Mouse (Mus musculus): Measurements from ENCODE around the gene Rcsd1. TPM values are rescaled to one million over a fixed set of nuclear protein-coding genes. Genes with fewer than 3 reads are reported as not detected.
A peak's percentile ranks its signal among the peaks of the same experiment; 100 is the strongest.

Gene Rcsd1
- polyA plus RNA-seq, 1 experiment from 2014 or later, result 113 TPM

DNA sequence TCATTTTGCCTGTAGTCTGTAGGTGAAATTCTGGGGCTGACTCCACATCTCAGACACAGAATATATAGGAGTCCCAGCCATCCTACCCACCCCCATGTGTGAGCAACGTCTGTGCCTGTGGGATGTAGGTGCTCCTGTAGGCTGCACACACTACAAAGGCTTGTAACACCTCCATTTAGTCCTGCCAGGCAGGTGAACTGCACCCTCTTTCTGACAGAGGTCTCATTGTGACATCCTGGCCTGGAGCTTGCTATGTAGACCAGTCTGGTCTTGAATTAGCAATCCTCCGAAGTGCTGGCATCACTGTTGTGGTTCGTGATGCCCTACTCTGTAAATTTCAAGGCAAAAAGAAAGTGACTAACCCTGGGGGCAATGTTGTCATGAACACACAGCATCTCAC, 48.4 kb downstream of the Rcsd1 start:
- no peaks in the 10 kb centered on the region for H3K27me3 ChIP-seq (replicated peaks)
- no peak overlapping the region for H3K27ac ChIP-seq (ENCODE audit: poor library complexity, severe bottlenecking)
- peaks cover 88% of the 10 kb centered on the region for H3K36me3 ChIP-seq
- no peaks in the 10 kb centered on the region for H3K9me3 ChIP-seq (replicated peaks)
- 61% methylated on average over 3 of the region's 3 CpGs for WGBS
- H3K9ac ChIP-seq, result no peak overlapping the region
- H3K4me1 ChIP-seq (replicated peaks), result peaks cover 42% of the 10 kb centered on the region
- H3K4me2 ChIP-seq, result no peak overlapping the region
- H3K4me3 ChIP-seq, result no peak overlapping the region
- no peak for ATAC-seq (ENCODE audit: insufficient number of reproducible peaks, low FRiP score)

DNA sequence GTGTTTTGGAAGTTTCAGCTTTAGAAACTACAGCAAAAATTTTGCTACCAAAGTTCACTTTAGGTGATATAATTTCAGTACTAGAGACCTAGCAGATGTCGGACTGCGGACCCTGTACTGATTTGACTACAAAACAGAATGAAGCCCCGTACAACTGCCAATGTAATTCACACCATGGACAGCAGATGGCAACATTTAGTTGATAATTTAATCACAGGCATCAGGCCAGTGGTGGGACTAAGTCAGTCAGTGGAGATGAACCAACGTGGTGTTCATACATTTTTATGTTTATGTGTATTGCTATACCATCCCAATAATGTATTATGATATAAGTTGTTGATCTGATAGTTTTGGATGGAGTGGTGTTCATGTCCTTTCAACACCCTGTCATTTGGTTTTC, 48.8 kb downstream of the Rcsd1 start:
- ATAC-seq (ENCODE audit: insufficient number of reproducible peaks, low FRiP score), result no peak
- no peak overlapping the region for H3K4me2 ChIP-seq
- no peaks in the 10 kb centered on the region for H3K9me3 ChIP-seq (replicated peaks)
- H3K4me3 ChIP-seq, result no peak overlapping the region
- H3K9ac ChIP-seq, result no peak overlapping the region
- H3K4me1 ChIP-seq (replicated peaks), result peaks cover 39% of the 10 kb centered on the region
- peaks cover 88% of the 10 kb centered on the region for H3K36me3 ChIP-seq
- H3K27ac ChIP-seq (ENCODE audit: poor library complexity, severe bottlenecking), result no peak overlapping the region
- no peaks in the 10 kb centered on the region for H3K27me3 ChIP-seq (replicated peaks)
- 40% methylated on average over 4 of the region's 4 CpGs for whole genome bisulfite sequencing

DNA sequence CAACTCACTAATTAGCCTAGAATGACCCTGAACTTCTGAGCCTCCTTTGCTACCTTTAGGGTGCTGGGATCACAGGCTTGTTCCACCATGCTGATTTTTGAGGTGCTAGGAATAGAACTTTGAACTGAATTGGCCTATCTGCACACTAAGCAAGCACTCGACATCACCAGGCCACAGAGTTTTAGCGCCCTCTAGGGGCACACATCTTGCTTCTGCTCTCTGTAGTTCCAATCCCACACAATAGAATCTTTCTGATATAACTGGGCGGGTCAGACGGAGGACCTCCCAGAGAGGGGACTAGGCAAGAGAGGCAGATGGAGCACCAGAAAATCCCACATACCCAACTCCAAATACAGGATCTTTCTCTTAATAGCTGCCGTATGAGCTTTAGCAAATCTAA, 51.0 kb downstream of the Rcsd1 start:
- H3K9me3 ChIP-seq (replicated peaks), result no peaks in the 10 kb centered on the region
- no peak overlapping the region for H3K4me3 ChIP-seq

DNA sequence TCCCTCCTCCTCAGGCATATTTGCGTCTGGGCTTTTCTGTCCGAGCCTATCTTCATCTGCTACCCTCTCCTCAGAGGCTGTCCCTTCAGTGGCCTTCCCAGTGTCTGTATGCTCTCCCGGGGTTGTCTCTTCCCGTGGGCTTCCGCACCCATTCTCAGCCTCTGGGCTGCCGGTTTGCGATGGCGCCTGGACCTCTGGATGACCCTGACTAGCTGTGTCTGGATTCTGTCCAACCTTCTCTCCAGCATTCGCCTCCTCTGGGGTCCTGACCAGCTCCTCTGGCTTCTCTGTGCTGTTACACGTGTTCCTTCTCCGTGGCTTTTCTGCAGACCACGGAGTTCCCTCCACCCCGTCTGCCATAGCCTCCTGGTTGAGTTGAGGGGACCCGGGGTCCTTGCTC, 54.1 kb downstream of the Rcsd1 start:
- H3K27ac ChIP-seq (ENCODE audit: poor library complexity, severe bottlenecking), result peak overlapping the region; percentile 42
- WGBS, result 43% methylated on average over 14 of the region's 14 CpGs

More for the DNA sequence above, 51.0 kb downstream of the Rcsd1 start:
- Histone ChIP-seq H3K9ac (no peak overlapping the region), H3K36me3 (peaks cover 89% of the 10 kb centered on the region), H3K27me3 (replicated peaks) (no peaks in the 10 kb centered on the region), H3K4me2 (no peak overlapping the region), H3K27ac (ENCODE audit: poor library complexity, severe bottlenecking) (no peak overlapping the region), H3K4me1 (replicated peaks) (peaks cover 36% of the 10 kb centered on the region)
- WGBS, result 51% methylated on average over 5 of the region's 5 CpGs
- ATAC-seq (ENCODE audit: insufficient number of reproducible peaks, low FRiP score), result no peak

DNA sequence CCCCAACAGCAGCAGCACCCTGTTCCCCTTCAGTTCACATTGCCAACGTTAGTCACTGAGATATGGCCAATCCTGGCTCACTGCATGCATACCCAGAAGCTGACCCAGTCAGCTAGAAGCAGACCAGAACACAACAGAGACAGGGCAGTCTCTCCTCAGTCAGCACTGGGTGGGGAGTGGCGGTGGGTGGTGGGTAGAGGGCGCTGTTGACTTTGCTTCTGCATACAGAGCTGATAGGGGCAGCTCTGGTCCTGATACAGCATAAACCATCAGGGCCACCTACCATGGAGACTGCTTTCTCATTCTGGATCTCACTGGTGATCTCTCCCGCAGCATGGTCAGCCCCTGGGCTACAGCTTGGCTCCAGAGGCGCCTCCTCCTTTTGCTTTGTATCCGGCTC, 54.5 kb downstream of the Rcsd1 start:
- no peaks in the 10 kb centered on the region for H3K27me3 ChIP-seq (replicated peaks)
- peaks cover 91% of the 10 kb centered on the region for H3K36me3 ChIP-seq
- no peak overlapping the region for H3K4me2 ChIP-seq
- H3K4me3 ChIP-seq, result no peak overlapping the region
- ATAC-seq (ENCODE audit: insufficient number of reproducible peaks, low FRiP score), result no peak; the same call in 1 of the 2 replicates
- 0 out of 2 replicates have a peak overlapping the region, but pooled peaks have one; percentile 26 for H3K9ac ChIP-seq
- H3K27ac ChIP-seq (ENCODE audit: poor library complexity, severe bottlenecking), result peak overlapping the region; percentile 42
- 57% methylated on average over 6 of the region's 6 CpGs for WGBS
- H3K4me1 ChIP-seq (replicated peaks), result peaks cover 36% of the 10 kb centered on the region
- no peaks in the 10 kb centered on the region for H3K9me3 ChIP-seq (replicated peaks)

More for the DNA sequence above, 54.1 kb downstream of the Rcsd1 start:
- Histone ChIP-seq H3K9ac (peak overlapping the region; percentile 26; the same call in 1 of the 2 replicates), H3K9me3 (replicated peaks) (no peaks in the 10 kb centered on the region), H3K4me3 (no peak overlapping the region), H3K4me1 (replicated peaks) (peaks cover 36% of the 10 kb centered on the region), H3K27me3 (replicated peaks) (no peaks in the 10 kb centered on the region), H3K4me2 (no peak overlapping the region), H3K36me3 (peaks cover 91% of the 10 kb centered on the region)
- ATAC-seq (ENCODE audit: insufficient number of reproducible peaks, low FRiP score), result no peak; the same call in 1 of the 2 replicates

DNA sequence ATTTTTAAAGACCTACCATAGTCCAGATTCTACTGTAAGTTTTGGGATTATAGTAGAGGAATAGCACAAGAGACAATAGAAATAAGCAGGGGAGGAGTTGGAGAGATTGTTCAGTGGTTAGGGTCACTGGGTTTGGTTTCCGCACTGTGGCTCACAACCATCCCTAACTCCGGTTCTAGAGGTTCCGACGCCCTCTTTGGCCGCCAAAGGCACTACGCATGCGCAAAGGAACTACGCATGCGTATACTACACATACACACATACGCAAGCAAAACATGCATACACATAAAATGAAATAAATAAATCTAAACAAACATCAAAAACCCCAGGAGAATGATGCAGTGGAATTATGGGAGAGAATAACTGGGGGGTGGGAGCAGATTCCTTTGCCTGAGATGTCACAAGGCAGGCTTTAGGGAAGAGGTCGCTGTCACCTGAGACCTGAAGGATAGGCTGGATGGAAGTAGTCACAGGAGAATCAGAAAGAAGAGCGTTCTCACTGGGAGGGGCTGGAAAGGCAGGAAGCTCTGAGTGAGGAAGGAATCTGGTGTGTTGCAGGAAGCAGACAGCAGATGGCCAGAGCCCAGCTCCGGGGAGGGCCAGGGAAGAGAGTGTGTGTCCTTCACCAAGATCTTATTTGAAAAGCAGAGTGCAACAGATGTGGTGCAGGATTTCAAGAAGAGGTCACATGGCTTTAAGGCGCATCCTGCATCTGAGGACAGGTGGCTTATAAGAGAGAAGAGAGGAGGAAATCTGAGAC, 56.3 kb downstream of the Rcsd1 start:
- H3K9ac ChIP-seq, result no peak overlapping the region
- no peak overlapping the region for H3K4me3 ChIP-seq
- H3K4me1 ChIP-seq (replicated peaks), result peaks cover 36% of the 10 kb centered on the region
- peaks cover 90% of the 10 kb centered on the region for H3K36me3 ChIP-seq
- no peak overlapping the region for H3K4me2 ChIP-seq
- H3K27me3 ChIP-seq (replicated peaks), result no peaks in the 10 kb centered on the region
- H3K9me3 ChIP-seq (replicated peaks), result no peaks in the 10 kb centered on the region
- 0 out of 2 replicates have a peak, but pooled peaks have one; percentile 45 for ATAC-seq (ENCODE audit: insufficient number of reproducible peaks, low FRiP score)
- H3K27ac ChIP-seq (ENCODE audit: poor library complexity, severe bottlenecking), result peak overlapping the region; percentile 9
- 75% methylated on average over 14 of the region's 14 CpGs for WGBS

DNA sequence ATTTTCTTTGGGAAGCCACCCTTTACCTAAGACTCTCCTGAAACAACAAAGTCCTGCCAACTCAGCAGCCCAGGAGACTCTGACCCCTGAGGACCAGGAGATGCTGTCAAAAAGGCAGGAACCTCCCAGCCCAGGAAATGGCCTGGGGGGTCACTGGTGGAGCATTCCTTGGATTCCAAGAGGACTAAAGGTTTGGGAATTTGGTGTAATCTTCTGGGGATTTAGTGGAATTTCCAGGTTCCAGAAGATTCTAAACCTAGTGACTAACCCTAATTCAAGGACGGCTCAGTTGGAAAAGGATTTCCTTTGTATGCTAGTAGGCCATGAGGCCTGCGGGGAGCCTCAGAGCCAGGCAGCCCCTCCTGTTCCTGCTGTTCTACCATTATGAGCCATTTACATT, 57.0 kb downstream of the Rcsd1 start:
- ATAC-seq (ENCODE audit: insufficient number of reproducible peaks, low FRiP score), result no peak
- Histone ChIP-seq H3K9ac (no peak overlapping the region), H3K4me1 (replicated peaks) (peaks cover 36% of the 10 kb centered on the region), H3K27ac (ENCODE audit: poor library complexity, severe bottlenecking) (peak overlapping the region; percentile 17), H3K36me3 (peaks cover 90% of the 10 kb centered on the region), H3K27me3 (replicated peaks) (no peaks in the 10 kb centered on the region), H3K4me2 (no peak overlapping the region), H3K4me3 (no peak overlapping the region), H3K9me3 (replicated peaks) (no peaks in the 10 kb centered on the region)
- 65% methylated on average over 2 of the region's 2 CpGs for WGBS

DNA sequence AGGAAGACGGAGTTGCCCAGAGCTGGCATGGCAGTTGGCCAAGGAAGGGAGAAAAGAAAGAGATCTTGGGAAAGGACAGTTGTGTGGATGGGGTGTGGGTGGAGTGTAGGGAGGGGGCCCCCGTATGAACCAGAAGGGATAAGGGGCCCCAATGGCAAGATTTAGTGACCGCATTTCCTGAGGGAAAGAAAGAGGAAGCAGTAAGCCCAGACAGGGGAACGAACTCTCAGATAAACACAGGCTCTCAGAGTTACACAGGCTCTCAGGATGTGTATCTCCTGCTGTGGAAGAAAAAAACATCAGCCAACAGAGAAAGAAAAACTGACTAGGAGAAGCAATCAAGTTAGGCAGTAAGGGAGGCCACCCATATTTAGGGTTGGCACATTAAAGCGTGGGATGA, 58.4 kb downstream of the Rcsd1 start:
- Histone ChIP-seq H3K27ac (ENCODE audit: poor library complexity, severe bottlenecking) (peak overlapping the region; percentile 35; the same call in 1 of the 2 replicates), H3K9ac (no peak overlapping the region), H3K27me3 (replicated peaks) (no peaks in the 10 kb centered on the region), H3K4me3 (no peak overlapping the region), H3K4me1 (replicated peaks) (peaks cover 36% of the 10 kb centered on the region), H3K36me3 (peaks cover 85% of the 10 kb centered on the region), H3K4me2 (no peak overlapping the region), H3K9me3 (replicated peaks) (no peaks in the 10 kb centered on the region)
- ATAC-seq (ENCODE audit: insufficient number of reproducible peaks, low FRiP score), result peak; percentile 23; the same call in 1 of the 2 replicates
- whole genome bisulfite sequencing, result 53% methylated on average over 5 of the region's 5 CpGs

DNA sequence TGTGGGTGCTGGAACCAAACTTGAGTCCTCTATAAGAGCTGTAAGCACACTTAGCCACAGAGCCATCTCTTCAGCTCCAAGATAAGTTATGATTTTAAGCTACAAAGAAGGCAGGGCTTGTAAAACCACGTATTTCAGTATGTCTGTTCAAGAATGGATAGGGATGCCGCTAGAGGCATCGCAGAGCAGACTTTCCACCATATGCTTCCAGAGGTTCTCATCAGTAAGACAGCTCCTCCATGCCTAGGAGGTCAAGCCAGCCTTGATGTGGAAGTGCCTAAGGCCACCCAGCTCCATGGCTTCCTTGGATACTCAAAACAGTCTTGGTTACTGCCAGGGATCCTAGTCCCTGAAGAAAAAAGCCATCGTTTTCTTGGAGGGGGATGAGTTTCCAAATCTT, 64.5 kb downstream of the Rcsd1 start:
- peaks cover 29% of the 10 kb centered on the region for H3K36me3 ChIP-seq
- H3K4me1 ChIP-seq (replicated peaks), result no peaks in the 10 kb centered on the region; the same call in 1 of the 2 replicates
- no peak for ATAC-seq (ENCODE audit: insufficient number of reproducible peaks, low FRiP score)

DNA sequence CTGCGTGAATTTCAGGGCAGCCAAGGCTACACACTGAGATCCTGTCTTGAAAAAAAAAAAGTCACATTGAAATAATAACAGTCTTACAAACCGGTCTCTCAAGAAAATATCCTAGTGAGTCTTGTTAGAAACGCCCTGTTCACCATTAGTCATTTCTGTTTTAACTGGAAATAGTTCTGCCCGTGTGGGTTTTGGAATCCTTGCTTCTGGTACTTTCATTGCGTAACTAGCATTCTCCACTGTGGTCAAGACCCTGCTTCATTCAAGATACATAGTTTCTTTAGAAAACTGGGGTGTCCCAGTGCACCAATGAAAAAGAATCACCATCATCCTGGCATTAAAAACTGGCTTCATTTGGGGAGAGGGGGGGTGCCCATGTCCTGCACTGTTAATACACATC, 65.8 kb downstream of the Rcsd1 start:
- H3K27me3 ChIP-seq (replicated peaks), result no peaks in the 10 kb centered on the region
- no peak overlapping the region for H3K4me3 ChIP-seq
- H3K9ac ChIP-seq, result no peak overlapping the region
- WGBS, result 72% methylated on average over 5 of the region's 5 CpGs
- H3K36me3 ChIP-seq, result peaks cover 16% of the 10 kb centered on the region
- no peak overlapping the region for H3K27ac ChIP-seq (ENCODE audit: poor library complexity, severe bottlenecking)
- H3K4me2 ChIP-seq, result no peak overlapping the region
- peaks cover 9% of the 10 kb centered on the region for H3K4me1 ChIP-seq (replicated peaks)
- H3K9me3 ChIP-seq (replicated peaks), result no peaks in the 10 kb centered on the region
- ATAC-seq (ENCODE audit: insufficient number of reproducible peaks, low FRiP score), result no peak

More for the DNA sequence above, 64.5 kb downstream of the Rcsd1 start:
- Histone ChIP-seq H3K4me3 (no peak overlapping the region), H3K4me2 (no peak overlapping the region), H3K27me3 (replicated peaks) (no peaks in the 10 kb centered on the region), H3K9me3 (replicated peaks) (no peaks in the 10 kb centered on the region), H3K27ac (ENCODE audit: poor library complexity, severe bottlenecking) (no peak overlapping the region), H3K9ac (no peak overlapping the region)
- WGBS, result 59% methylated on average over 4 of the region's 4 CpGs

DNA sequence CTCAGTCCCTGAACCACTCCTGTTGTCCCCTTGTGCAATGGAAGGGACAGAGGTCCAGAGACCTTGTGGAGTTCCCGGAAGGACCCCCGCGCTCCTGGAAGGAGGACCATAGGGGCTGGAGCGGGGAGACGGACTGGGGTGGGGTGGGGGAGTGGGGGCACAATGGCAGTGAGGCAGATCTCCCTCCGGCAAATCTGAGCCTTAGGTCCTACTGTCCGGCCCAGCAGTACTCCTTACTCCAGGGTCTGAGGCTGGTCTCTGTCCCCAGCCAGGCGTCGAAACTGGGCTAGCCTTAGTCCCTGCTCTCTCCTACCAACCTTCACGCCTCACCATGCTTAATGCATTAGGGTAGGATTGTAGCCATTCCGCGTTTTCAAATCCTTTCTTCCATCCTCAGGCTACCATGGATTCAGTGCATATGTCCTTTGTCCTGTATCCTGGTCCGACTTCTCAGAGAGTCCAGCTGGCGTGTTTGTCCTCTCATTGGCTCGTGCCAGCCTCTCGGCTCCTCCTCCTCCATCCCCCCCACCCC, 66.7 kb downstream of the Rcsd1 start:
- Histone ChIP-seq H3K36me3 (peaks cover 8% of the 10 kb centered on the region), H3K9ac (peak overlapping the region; percentile 87), H3K27me3 (replicated peaks) (no peaks in the 10 kb centered on the region), H3K4me3 (peak overlapping the region; percentile 72), H3K4me2 (peak overlapping the region; percentile 80), H3K9me3 (replicated peaks) (no peaks in the 10 kb centered on the region), H3K27ac (ENCODE audit: poor library complexity, severe bottlenecking) (peak overlapping the region; percentile 81), H3K4me1 (replicated peaks) (peaks cover 9% of the 10 kb centered on the region)
- under 1% methylated on average over 16 of the region's 16 CpGs for WGBS
- peak; percentile 62 for ATAC-seq (ENCODE audit: insufficient number of reproducible peaks, low FRiP score)

Data from heart, embryonic 12.5 days (tissue).